Mouse (Mus musculus) intestine, embryonic 16.5 days (tissue): ENCODE measurements at regions not wholly inside any gene's neighbourhood (a gene's known extent, or its start where the extent isn't known, plus 50 kb on each side); places are given as distances from the start of the nearest gene placed in this dataset.
A peak's percentile ranks its signal among the peaks of the same experiment; 100 is the strongest.

Experiments used
- ATAC-seq: fragments of 200-750 bp; cut with Nextera tagmentation; 2 replicates; pipeline ENCODE4 v1.8.0; 2017; ENCODE audit warnings: moderate TSS enrichment, moderate library complexity
- H3K27ac ChIP-seq: fragments of 300-500 bp; sonication (generic); 2 replicates; pipeline ENCODE4 v1.5.1; 2014; ENCODE audit warnings: mild to moderate bottlenecking, low read length
- H3K27me3 ChIP-seq: fragments of 300-500 bp; sonication (generic); replicated peaks from 2 replicates; pipeline ENCODE4 v1.6.1; 2014; ENCODE audit warnings: low read length, control low read depth, mixed read lengths; ENCODE audit not compliant: control insufficient read depth, insufficient read depth
- H3K36me3 ChIP-seq: fragments of 300-500 bp; sonication (generic); 2 replicates; pipeline ENCODE4 v1.6.1; 2014; ENCODE audit warnings: low read length, control low read depth; ENCODE audit not compliant: control insufficient read depth, insufficient read depth
- H3K4me1 ChIP-seq: fragments of 300-500 bp; sonication (generic); 2 replicates; pipeline ENCODE4 v1.6.1; 2014; ENCODE audit warnings: low read length, control low read depth, mixed read lengths; ENCODE audit not compliant: control insufficient read depth, insufficient read depth
- H3K4me2 ChIP-seq: fragments of 300-500 bp; sonication (generic); 2 replicates; pipeline ENCODE4 v1.6.1; 2014; ENCODE audit warnings: low read depth, low read length, control low read depth
- H3K4me3 ChIP-seq: fragments of 300-500 bp; sonication (generic); 2 replicates; pipeline ENCODE4 v1.5.1; 2014; ENCODE audit warnings: mild to moderate bottlenecking, low read length
- H3K9ac ChIP-seq: fragments of 300-500 bp; sonication (generic); 2 replicates; pipeline ENCODE4 v1.6.1; 2014; ENCODE audit warnings: low read depth, low read length
- H3K9me3 ChIP-seq: fragments of 300-500 bp; sonication (generic); 2 replicates; pipeline ENCODE4 v1.6.1; 2016; ENCODE audit warnings: low read length, control low read depth; ENCODE audit not compliant: control insufficient read depth
- WGBS: fragments of 180-500 bp; shearing (Covaris S2); extraction: QIAGEN DNeasy Blood & Tissue Kit; methylation state at CpG from one replicate; pipeline ENCODE4 v1.1.7; 2014; 5-methylcytosine and 5-hydroxymethylcytosine counted together

DNA sequence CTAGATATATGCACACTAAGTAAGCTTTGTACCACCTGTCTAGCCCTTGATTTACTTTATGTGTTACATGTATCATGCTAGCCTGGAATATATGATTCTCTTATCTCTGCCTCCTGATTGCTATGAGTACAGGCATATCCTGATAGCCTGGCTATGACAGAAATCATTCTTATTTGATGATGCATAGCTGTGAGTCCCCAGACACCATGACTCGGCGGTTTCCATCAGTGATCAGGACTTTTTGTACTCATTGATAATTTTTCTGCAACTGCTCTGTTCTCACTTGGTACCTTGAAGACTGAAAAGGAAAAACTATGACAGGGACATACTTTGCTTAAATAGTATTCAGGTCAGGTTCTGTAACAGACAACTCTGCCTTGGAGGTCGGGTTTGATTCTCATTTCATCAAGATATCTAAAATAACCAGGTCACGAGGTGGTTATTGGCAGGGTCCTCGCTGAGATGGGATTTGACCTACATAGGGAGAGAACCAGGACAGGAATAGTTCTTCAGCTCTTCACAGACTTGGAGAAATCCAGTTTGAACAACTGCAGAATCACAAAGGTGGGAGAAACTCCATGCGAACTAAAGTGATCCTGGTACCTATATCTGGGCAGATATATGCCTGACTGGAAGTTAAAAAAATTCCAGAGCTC is 320.2 kb upstream of the Ubash3b start:
- H3K9ac ChIP-seq, result no peak overlapping the region
- no peaks in the 10 kb centered on the region for H3K4me1 ChIP-seq
- WGBS, result 91% methylated on average over 6 of the region's 6 CpGs
- H3K4me3 ChIP-seq, result no peak overlapping the region
- no peak overlapping the region for H3K27ac ChIP-seq
- H3K9me3 ChIP-seq, result no peaks in the 10 kb centered on the region
- no peak overlapping the region for H3K4me2 ChIP-seq
- H3K27me3 ChIP-seq, result no peaks in the 10 kb centered on the region
- H3K36me3 ChIP-seq, result no peaks in the 10 kb centered on the region
- no peak for ATAC-seq

DNA sequence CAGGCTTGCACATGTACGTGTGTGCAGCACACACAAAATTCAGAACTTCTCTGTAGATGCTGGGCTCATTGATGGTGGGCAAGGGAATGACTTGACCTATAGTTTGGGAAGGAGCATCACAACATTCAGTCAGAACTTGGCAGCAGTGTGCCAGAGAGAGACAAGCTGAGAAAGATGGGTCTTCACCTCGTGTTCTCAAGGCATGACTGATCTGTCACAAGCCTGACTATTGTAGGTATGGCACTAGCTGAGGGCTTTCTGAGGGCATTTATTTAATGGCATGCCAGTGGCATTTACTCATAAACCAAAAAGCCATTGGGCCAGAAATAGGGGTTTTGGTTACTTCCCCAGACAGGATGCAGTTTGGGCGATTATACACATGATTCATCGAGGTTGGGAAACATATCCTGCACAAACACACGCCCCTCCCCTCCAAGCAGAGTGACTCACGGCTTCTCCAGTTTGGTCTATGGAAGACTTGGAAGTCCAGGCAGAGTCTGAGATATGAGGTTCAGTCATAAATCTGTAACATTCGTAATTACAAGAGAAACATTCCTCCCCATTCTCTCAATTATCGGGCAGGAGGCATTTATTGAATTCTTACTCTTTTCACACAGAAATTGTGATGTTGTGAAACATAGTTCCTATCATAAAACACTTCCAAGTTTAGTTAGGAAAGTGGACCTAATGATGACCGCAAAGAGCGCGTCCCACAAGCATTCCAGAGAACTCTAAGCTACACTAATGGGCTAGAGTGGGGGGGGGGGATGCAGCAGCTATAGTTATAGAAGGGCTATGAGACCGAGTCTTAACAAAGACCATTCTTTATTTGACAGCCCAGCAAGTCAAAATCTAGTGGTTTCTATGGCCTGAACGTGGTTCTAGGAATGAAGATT is 318.6 kb upstream of the Ubash3b start:
- H3K9me3 ChIP-seq, result no peaks in the 10 kb centered on the region
- H3K4me1 ChIP-seq, result no peaks in the 10 kb centered on the region
- H3K4me2 ChIP-seq, result no peak overlapping the region
- WGBS, result 81% methylated on average over 13 of the region's 13 CpGs
- no peak for ATAC-seq
- no peaks in the 10 kb centered on the region for H3K27me3 ChIP-seq
- H3K4me3 ChIP-seq, result no peak overlapping the region
- H3K27ac ChIP-seq, result no peak overlapping the region
- H3K9ac ChIP-seq, result no peak overlapping the region
- no peaks in the 10 kb centered on the region for H3K36me3 ChIP-seq

DNA sequence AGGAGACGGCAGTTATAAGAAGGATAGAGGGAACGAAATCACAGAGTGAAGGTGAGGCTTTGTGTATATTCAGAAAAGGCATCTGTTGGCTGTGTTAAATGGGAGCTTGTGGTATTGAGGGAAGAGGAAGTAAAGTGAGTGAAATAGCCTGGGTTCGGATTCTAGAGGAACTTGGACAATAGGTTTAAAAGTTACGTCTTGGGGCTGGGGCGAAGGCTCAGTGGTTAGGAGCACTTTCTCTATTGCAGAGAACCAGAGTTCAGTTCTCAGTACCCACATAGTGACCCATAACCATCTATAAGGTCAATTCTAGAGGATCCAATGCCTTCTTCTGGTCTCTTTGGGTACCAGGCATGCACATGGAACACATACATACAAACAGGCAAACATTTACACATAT is 317.6 kb upstream of the Ubash3b start:
- H3K9me3 ChIP-seq, result no peaks in the 10 kb centered on the region
- no peak overlapping the region for H3K27ac ChIP-seq
- no peaks in the 10 kb centered on the region for H3K36me3 ChIP-seq
- H3K27me3 ChIP-seq, result no peaks in the 10 kb centered on the region
- WGBS, result 90% methylated on average over 5 of the region's 5 CpGs
- H3K9ac ChIP-seq, result no peak overlapping the region
- H3K4me3 ChIP-seq, result no peak overlapping the region
- no peaks in the 10 kb centered on the region for H3K4me1 ChIP-seq
- no peak for ATAC-seq
- no peak overlapping the region for H3K4me2 ChIP-seq

DNA sequence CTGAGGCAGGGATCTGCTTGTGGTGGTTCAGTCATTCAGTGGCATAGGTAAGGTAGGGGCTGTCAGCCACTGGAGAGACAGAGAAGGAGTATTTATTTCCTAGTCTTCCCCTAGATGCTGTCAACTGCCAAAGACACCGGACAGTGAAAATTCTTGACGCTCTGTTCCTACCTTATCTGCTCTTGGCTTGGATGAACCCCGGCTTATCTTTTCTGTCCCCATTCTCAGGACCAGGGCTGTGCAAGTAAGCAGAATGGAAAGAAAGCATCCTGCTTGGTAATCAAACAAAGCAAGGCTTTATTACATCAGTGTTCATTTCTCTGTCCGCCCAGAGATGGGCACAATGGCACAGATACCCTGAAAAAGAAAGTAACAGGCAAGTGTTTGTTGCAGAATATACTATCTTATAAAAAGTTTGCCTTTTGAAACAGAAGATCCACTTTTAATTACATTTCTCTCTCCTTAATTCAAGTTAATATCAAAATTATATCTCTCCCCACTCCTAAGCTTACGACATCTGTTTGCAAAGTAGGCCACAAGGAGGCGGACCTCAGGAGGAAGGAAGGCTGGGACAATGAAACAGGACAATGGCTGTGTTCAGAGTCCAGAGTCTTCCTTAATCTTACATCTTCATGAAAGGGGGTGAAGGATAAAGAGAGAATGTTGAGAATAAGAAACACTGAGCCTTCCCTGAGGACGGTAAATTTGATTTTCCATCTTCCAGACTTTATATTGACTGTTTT is 316.8 kb upstream of the Ubash3b start:
- no peaks in the 10 kb centered on the region for H3K27me3 ChIP-seq
- 84% methylated on average over 7 of the region's 7 CpGs for WGBS

DNA sequence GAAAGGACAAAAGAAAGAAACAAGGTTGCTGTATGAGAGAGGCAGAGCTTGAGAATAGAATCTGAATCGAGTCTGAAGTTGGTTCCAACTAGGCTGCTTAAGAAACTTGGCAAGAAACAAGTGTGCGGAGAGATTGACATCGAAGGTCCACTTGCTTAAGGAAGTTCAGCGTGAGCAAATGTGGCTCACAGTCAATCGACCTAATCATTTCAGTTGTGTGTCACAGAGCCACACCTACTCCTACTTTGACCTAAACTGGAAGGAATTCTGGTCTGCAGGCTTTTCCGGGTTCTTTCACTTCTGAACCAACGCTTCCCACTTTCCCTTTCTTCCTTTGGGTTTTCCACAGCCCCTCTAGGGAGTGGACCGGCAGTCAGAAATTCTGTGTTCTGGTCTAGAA is 313.8 kb upstream of the Ubash3b start:
- Histone ChIP-seq H3K4me2 (0 out of 2 replicates have a peak overlapping the region, but pooled peaks have one; percentile 16), H3K36me3 (no peaks in the 10 kb centered on the region), H3K4me1 (no peaks in the 10 kb centered on the region), H3K27ac (no peak overlapping the region), H3K9me3 (no peaks in the 10 kb centered on the region), H3K9ac (no peak overlapping the region), H3K4me3 (no peak overlapping the region), H3K27me3 (no peaks in the 10 kb centered on the region)
- ATAC-seq, result no peak
- 66% methylated on average over 8 of the region's 8 CpGs for WGBS

More for the DNA sequence above, 316.8 kb upstream of the Ubash3b start:
- ATAC-seq, result no peak
- Histone ChIP-seq H3K9ac (no peak overlapping the region), H3K4me2 (no peak overlapping the region), H3K9me3 (no peaks in the 10 kb centered on the region), H3K4me1 (no peaks in the 10 kb centered on the region), H3K27ac (no peak overlapping the region), H3K4me3 (no peak overlapping the region), H3K36me3 (no peaks in the 10 kb centered on the region)

DNA sequence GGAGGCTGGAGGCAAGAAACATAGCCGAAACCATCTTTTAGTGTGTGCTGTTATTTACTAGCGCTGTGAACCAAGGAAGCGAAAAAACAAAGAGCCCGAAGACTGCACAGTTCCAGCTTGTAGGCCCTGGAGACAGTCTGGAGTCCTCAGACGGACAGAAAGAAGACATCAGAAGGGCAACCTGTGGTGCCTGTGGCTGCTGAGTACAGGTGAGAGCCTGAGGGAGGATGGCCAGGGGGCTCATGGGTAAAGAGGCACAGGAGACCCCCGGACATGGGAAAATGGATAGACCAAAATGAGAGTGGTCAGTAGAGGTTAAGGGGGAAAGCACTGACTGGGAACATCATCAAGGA is 313.4 kb upstream of the Ubash3b start:
- Histone ChIP-seq H3K27ac (no peak overlapping the region), H3K9ac (0 out of 2 replicates have a peak overlapping the region, but pooled peaks have one; percentile 30), H3K4me3 (no peak overlapping the region), H3K4me2 (no peak overlapping the region), H3K27me3 (no peaks in the 10 kb centered on the region), H3K4me1 (no peaks in the 10 kb centered on the region), H3K36me3 (no peaks in the 10 kb centered on the region), H3K9me3 (no peaks in the 10 kb centered on the region)
- ATAC-seq, result peak; percentile 9; the same call in 1 of the 2 replicates
- 66% methylated on average over 6 of the region's 6 CpGs for WGBS

DNA sequence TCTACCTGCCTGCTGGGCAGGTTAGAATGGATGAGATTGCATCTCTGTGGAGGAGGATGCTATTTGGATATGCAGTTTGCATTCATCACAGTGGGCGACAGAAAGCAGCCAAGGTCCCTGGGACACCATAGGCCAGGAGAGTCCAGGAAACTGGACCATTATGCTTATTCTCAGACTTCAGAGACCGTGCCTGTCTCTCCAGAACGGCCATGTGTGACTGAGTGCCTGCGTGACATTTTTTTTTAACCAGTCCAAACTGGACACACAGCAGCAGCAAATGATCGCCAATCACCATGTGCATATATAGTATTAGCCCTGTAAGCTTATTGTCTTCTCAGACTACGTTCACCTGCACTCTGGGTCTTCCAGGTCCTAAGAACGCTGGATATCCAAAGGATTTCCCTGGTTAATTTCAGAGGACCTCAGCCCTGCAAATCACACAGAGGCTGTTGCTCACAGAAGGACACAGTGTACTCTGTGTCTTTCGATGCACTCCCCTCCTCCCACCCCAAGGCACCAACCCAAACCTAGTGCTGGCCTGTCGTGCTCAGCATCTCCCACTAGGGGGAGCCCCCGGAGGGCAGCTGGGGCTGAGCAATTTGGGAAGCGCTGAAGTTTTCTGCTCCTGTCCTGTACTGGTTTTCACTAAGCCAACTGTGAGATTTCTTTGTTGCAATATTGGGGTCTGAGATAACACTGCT is 312.9 kb upstream of the Ubash3b start:
- 42% methylated on average over 11 of the region's 11 CpGs for WGBS
- Histone ChIP-seq H3K4me2 (no peak overlapping the region), H3K9me3 (no peaks in the 10 kb centered on the region), H3K9ac (no peak overlapping the region), H3K27ac (no peak overlapping the region), H3K36me3 (no peaks in the 10 kb centered on the region), H3K27me3 (no peaks in the 10 kb centered on the region), H3K4me1 (no peaks in the 10 kb centered on the region), H3K4me3 (no peak overlapping the region)
- peak; percentile 81 for ATAC-seq

DNA sequence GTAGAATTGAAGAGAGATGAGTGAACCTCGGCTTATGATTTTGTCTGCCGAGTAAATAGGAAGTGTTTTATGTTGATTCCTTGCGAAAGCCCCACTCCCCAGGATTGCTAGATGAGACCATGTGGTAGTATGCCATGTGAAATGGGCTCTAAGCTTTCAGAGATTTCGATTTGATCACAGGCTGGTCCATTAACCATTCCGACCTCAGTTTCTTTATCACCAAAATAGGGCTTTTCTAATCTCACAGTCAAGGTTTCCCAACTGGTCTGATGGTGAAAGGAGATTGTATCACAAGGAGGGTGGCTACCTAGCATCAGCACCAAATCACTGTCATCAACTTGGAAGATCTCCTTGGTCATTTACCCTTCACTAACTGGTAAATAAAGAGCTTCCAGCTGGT is 312.0 kb upstream of the Ubash3b start:
- Histone ChIP-seq H3K9ac (no peak overlapping the region), H3K36me3 (no peaks in the 10 kb centered on the region), H3K27me3 (no peaks in the 10 kb centered on the region), H3K27ac (no peak overlapping the region), H3K4me2 (no peak overlapping the region), H3K4me3 (no peak overlapping the region), H3K9me3 (no peaks in the 10 kb centered on the region), H3K4me1 (no peaks in the 10 kb centered on the region)
- 88% methylated on average over 5 of the region's 5 CpGs for WGBS
- ATAC-seq, result no peak

DNA sequence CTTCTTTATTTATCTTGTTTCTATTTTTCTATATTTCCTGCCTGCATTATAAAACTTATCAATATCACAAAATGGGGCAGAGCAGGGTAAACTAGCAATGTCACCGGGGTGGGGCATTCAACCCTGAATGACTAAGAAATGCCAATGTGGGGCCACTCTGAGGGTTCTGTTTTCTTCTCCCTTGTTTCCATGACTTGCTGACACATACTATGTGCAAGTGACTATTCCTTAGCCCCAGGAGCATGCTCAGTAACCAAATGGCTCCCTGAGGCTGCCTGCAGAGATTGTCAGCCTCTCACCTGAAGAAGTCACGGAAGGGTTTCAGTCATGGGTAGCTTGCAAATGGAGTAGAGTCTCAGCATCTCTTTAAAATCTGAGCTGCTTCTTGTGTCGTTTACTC is 309.8 kb upstream of the Ubash3b start:
- Histone ChIP-seq H3K9me3 (no peaks in the 10 kb centered on the region), H3K4me1 (no peaks in the 10 kb centered on the region), H3K9ac (no peak overlapping the region), H3K27me3 (no peaks in the 10 kb centered on the region), H3K4me2 (no peak overlapping the region), H3K27ac (no peak overlapping the region), H3K36me3 (no peaks in the 10 kb centered on the region), H3K4me3 (no peak overlapping the region)
- ATAC-seq, result no peak
- 89% methylated on average over 3 of the region's 3 CpGs for WGBS
